Mouse (Mus musculus) telencephalon, adult 2 months (tissue): ENCODE measurements around the gene Ndufs1.

Experiments
- DNase-seq: peaks from one replicate; pipeline ENCODE4 v3.0.0-alpha.2; 2011; ENCODE audit warnings: low read depth, low spot score

The Ndufs1 gene

GRCm38 (mm10) chr1:63115540-63115939 lies 61.1 kb downstream of the Ndufs1 start:
- DNase-seq = no peak

- DNase-seq = no peak
Measured at GRCm38 (mm10) chr1:63115096-63115495, 61.5 kb downstream of the Ndufs1 start.

GRCm38 (mm10) chr1:63114136-63114781 lies 62.4 kb downstream of the Ndufs1 start, which contains the start of gene Ino80d:
Ino80d (minus strand) TSS chr1:63114667.
- peak; percentile 82 for DNase-seq

GRCm38 (mm10) chr1:63113274-63114135 lies 63.1 kb downstream of the Ndufs1 start:
- DNase-seq = no peak

DNA sequence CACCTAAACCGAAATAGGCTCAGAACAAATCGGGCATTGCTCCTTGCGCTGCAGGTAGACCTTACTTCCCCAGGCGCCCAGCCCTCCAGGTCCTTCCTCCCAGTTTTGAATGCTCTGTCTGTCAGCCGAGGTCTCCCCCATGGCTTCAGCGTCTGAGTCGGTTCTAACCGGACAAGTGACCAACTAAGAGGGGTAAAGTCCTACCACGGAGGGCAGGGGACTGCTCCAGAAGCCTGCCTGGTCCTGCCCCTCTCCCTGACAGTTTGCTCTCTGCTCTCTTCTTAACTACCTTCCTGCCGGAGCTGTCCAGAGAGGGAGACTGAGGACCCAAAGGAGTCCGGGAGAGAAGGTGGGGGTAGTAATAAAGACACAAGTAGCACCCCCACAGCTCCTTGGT lies 63.8 kb downstream of the Ndufs1 start:
- no peak for DNase-seq

GRCm38 (mm10) chr1:63112151-63112864 lies 64.3 kb downstream of the Ndufs1 start:
- no peak for DNase-seq

DNA sequence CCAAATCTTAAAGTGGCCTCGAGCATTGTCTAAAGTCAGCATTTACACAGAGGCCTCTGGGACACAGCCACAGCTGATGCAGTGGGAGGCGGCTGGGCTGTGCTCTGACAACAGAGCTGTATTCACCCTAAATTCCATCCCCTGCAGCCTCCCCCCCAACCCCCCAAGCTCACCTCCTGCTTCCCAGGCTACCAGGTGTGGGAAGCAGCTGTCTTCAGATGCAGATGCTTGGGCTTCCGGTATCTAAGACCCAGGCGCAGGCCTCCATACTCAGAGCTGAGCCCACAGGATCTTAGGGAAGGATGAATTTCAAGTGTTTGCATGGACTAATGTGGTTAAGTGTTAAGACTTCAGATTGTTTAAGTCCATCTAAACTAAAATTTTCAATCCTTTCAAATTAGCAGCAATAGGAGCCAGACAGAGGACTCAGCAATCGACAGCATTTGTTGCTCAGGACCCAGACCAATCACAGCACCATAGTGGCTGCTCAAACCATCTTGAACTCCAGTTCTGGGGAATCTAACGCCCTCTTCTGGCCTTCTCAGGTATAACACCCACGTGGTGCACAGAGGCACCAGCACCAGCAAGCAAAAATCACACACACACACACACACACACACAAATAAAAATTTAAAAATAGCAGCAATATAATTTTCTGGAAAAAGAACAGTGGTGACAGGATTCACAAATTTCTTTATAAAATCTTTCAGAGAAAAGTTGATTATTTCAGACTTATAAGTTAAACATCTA lies 65.9 kb downstream of the Ndufs1 start:
- DNase-seq = no peak

GRCm38 (mm10) chr1:63107614-63108327 lies 68.9 kb downstream of the Ndufs1 start:
- DNase-seq = no peak

GRCm38 (mm10) chr1:63102758-63103451 lies 73.7 kb downstream of the Ndufs1 start:
- DNase-seq = no peak

- DNase-seq = no peak
Measured at GRCm38 (mm10) chr1:63100196-63100595, 76.4 kb downstream of the Ndufs1 start.

GRCm38 (mm10) chr1:63098831-63099230 lies 77.8 kb downstream of the Ndufs1 start:
- no peak for DNase-seq

DNA sequence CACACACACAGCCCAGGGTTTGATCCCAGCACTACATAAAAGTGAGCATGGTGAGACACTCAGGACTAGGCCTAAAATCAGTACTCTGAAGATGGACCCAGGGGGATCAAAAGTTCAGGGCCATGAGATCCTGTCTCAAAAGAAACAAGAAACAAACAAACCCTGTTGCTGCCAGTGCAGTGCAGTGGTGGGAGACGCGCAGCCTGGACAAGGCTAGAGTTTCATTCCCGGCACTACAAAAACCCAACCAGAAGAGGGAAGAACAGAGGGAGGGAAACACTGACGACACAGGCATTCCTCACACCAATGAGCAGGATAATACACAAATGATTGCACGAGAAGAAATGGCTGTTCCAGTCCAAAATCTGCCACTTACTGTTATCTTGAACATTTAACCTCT lies 80.6 kb downstream of the Ndufs1 start:
- no peak for DNase-seq
